Mouse (Mus musculus) bone marrow, adult 2 months (tissue): Measurements from ENCODE around the gene H2afz.

Experiments
- CTCF ChIP-seq: fragments of 200-500 bp; IDR thresholded peaks from 2 replicates; pipeline ENCODE4 v1.5.1; 2011; ENCODE audit warnings: low read length, control low read depth; ENCODE audit not compliant: control insufficient read depth, insufficient read depth
- POLR2A ChIP-seq: fragments of 200-500 bp; IDR thresholded peaks from 2 replicates; pipeline ENCODE4 v1.6.1; 2011; ENCODE audit warnings: low read depth, mild to moderate bottlenecking, control low read depth, low read length, borderline replicate concordance; ENCODE audit not compliant: control insufficient read depth

DNA sequence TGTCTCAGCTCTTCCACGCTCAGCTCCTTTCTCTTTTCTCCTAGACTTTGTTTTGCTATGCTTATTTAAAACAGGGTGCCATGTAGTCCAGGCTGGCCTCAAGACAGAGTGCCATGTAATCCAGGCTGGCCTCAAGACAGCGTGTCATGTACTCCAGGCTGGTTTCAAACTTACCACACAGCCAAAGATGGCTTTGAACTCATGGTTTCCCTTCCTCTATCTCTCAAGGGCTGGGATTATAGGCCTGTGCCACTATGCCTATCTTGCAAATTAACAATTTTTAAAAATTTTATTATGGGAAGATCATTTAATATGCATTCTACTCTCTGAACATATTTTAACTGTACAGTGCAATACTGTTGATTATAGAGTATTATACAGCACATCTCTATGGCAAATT is 33.1 kb upstream of the H2afz start:
- no peak for TF ChIP-seq CTCF
- TF ChIP-seq POLR2A = no peak
